Mouse (Mus musculus) kidney, adult 11 months (tissue): ENCODE measurements around the gene Ddx49.

Experiments used
- DNase-seq: peaks from one replicate; pipeline ENCODE4 v3.0.0; 2022

The Ddx49 gene

GRCm38 (mm10) chr8:70259043-70259442 lies 43.2 kb downstream of the Ddx49 start:
- DNase-seq: no peak

GRCm38 (mm10) chr8:70258600-70258999 lies 43.7 kb downstream of the Ddx49 start:
- no peak for DNase-seq

- no peak for DNase-seq
Measured at GRCm38 (mm10) chr8:70257456-70257855, 44.8 kb downstream of the Ddx49 start.

- DNase-seq: no peak
Measured at GRCm38 (mm10) chr8:70254628-70255027, 47.7 kb downstream of the Ddx49 start.

- no peak for DNase-seq
Measured at GRCm38 (mm10) chr8:70247841-70248240, 54.4 kb downstream of the Ddx49 start.

- DNase-seq: no peak
Measured at GRCm38 (mm10) chr8:70246622-70247021, 55.7 kb downstream of the Ddx49 start.
